In genomic region chr19:36670813-36671212, GRCm38 (mm10) we compare ENCODE assay signal across 14 mouse cellular contexts.
DNase-seq lines count a peak whose midpoint lies in the region; ATAC-seq and TF ChIP-seq lines count a peak whose summit lies in the region.
"Had no signal": no experiment of that assay in that cellular context is flagged by ENCODE, and none has a peak within 500 bp of the region (broad histone marks: within the 10 kb centered on the region; RNA-seq: fewer than 3 reads in every experiment).

No protein-coding gene starts in this region.

- peak; percentile 29; the same call in 1 of the 2 replicates for ATAC-seq in liver, embryonic 13.5 days (ENCODE audit: low read depth)
- no peak; the same call in 1 of the 2 replicates for ATAC-seq in liver, embryonic 11.5 days (replicated peaks; ENCODE audit: low FRiP score)
- ATAC-seq in embryonic facial prominence, embryonic 12.5 days (ENCODE audit: insufficient number of reproducible peaks, insufficient read depth, low FRiP score, low TSS enrichment), result no peak
- 0 out of 2 replicates have a peak, but pooled peaks have one; percentile 33 for ATAC-seq in liver, embryonic 14.5 days (ENCODE audit: insufficient read depth)
- ATAC-seq in megakaryocyte progenitor cell, adult 5-6 weeks (replicated peaks; ENCODE audit: poor library complexity), result no peak
- ATAC-seq: inflammation-experienced regulatory T-cells, adult 6 months had no signal

- no peaks in the 10 kb centered on the region for H3K36me3 ChIP-seq in heart, embryonic 10.5 days
- H3K36me3 ChIP-seq in liver, embryonic 13.5 days, result no peaks in the 10 kb centered on the region
- H3K36me3 ChIP-seq in liver, embryonic 11.5 days (ENCODE audit: control insufficient read depth, insufficient read depth, low read length), result no peaks in the 10 kb centered on the region
- no peaks in the 10 kb centered on the region for H3K36me3 ChIP-seq in embryonic facial prominence, embryonic 12.5 days
- no peaks in the 10 kb centered on the region for H3K36me3 ChIP-seq in liver, embryonic 14.5 days (replicated peaks; ENCODE audit: control insufficient read depth, insufficient read depth, low read depth)
- H3K36me3 ChIP-seq: hindbrain, embryonic 12.5 days; midbrain, embryonic 15.5 days had no signal

- TF ChIP-seq CTCF in liver, embryonic 14.5 days (IDR thresholded peaks at IDR 0.05; ENCODE audit: low read depth), result no peak

- H3K4me1 ChIP-seq in heart, embryonic 10.5 days, result peaks cover 52% of the 10 kb centered on the region
- H3K4me1 ChIP-seq in liver, embryonic 13.5 days (replicated peaks), result no peaks in the 10 kb centered on the region
- no peaks in the 10 kb centered on the region for H3K4me1 ChIP-seq in liver, embryonic 11.5 days (replicated peaks; ENCODE audit: control insufficient read depth, insufficient read depth, low read length)
- H3K4me1 ChIP-seq in embryonic facial prominence, embryonic 12.5 days, result peaks cover 14% of the 10 kb centered on the region
- H3K4me1 ChIP-seq in liver, embryonic 14.5 days (replicated peaks; ENCODE audit: control insufficient read depth in 2 of 2, insufficient read depth in 2 of 2, low read length in 1 of 2), result no peaks in the 10 kb centered on the region
- H3K4me1 ChIP-seq: midbrain, embryonic 15.5 days had no signal

- no peak for TF ChIP-seq EP300 in liver, embryonic 14.5 days (IDR thresholded peaks at IDR 0.05; ENCODE audit: low read depth)

- H3K9ac ChIP-seq in liver, embryonic 13.5 days, result no peak overlapping the region
- H3K9ac ChIP-seq in liver, embryonic 11.5 days (ENCODE audit: low read depth, low read length), result no peak overlapping the region
- H3K9ac ChIP-seq in embryonic facial prominence, embryonic 12.5 days, result no peak overlapping the region
- no peak overlapping the region for H3K9ac ChIP-seq in liver, embryonic 14.5 days (replicated peaks)
- H3K9ac ChIP-seq: hindbrain, embryonic 12.5 days; midbrain, embryonic 15.5 days had no signal

- no peak for DNase-seq in heart, embryonic 10.5 days (ENCODE audit: low spot score)
- no peak for DNase-seq in heart, postnatal 4 days
- no peak for DNase-seq in liver, embryonic 13.5 days
- DNase-seq in liver, embryonic 11.5 days (ENCODE audit: low spot score), result no peak
- no peak for DNase-seq in liver, embryonic 14.5 days (ENCODE audit: low read depth in 3 of 3, low spot score in 3 of 3)
- DNase-seq: adrenal gland, postnatal 10 days; cerebellum, adult 2 months; kidney, adult 9 months; lung, adult 18-20 months had no signal

- no peak overlapping the region for H3K4me2 ChIP-seq in liver, embryonic 13.5 days
- H3K4me2 ChIP-seq in liver, embryonic 11.5 days, result no peak overlapping the region
- H3K4me2 ChIP-seq in embryonic facial prominence, embryonic 12.5 days (replicated peaks), result no peak overlapping the region
- no peak overlapping the region for H3K4me2 ChIP-seq in liver, embryonic 14.5 days (ENCODE audit: low read depth)
- H3K4me2 ChIP-seq: hindbrain, embryonic 12.5 days; midbrain, embryonic 15.5 days had no signal

- no peak overlapping the region for H3K4me3 ChIP-seq in heart, embryonic 10.5 days
- H3K4me3 ChIP-seq in liver, embryonic 13.5 days (replicated peaks), result no peak overlapping the region
- H3K4me3 ChIP-seq in liver, embryonic 11.5 days (ENCODE audit: low read depth, low read length), result no peak overlapping the region
- H3K4me3 ChIP-seq in embryonic facial prominence, embryonic 12.5 days, result no peak overlapping the region
- no peak overlapping the region for H3K4me3 ChIP-seq in liver, embryonic 14.5 days (ENCODE audit: insufficient read depth in 1 of 2, low read depth in 2 of 2, low read length in 2 of 2)
- H3K4me3 ChIP-seq: hindbrain, embryonic 12.5 days; midbrain, embryonic 15.5 days had no signal

- peak overlapping the region; percentile 42; the same call in 1 of the 2 replicates for H3K27ac ChIP-seq in heart, embryonic 10.5 days
- no peak overlapping the region for H3K27ac ChIP-seq in liver, embryonic 13.5 days
- H3K27ac ChIP-seq in liver, embryonic 11.5 days (ENCODE audit: low read depth, low read length), result no peak overlapping the region
- peak overlapping the region; percentile 60; the same call in 1 of the 2 replicates for H3K27ac ChIP-seq in embryonic facial prominence, embryonic 12.5 days
- no peak overlapping the region for H3K27ac ChIP-seq in liver, embryonic 14.5 days
- H3K27ac ChIP-seq: midbrain, embryonic 15.5 days had no signal

- WGBS in heart, embryonic 10.5 days, result 63% methylated on average over 7 of the region's 7 CpGs
- WGBS in liver, embryonic 13.5 days (ENCODE audit: insufficient replicate concordance), result 56% methylated on average over 7 of the region's 7 CpGs
- 76% methylated on average over 7 of the region's 7 CpGs for whole genome bisulfite sequencing in liver, embryonic 11.5 days
- 50% methylated on average over 7 of the region's 7 CpGs for WGBS in embryonic facial prominence, embryonic 12.5 days
- 57% methylated on average over 7 of the region's 7 CpGs for WGBS in liver, embryonic 14.5 days (ENCODE audit: insufficient replicate concordance)

- H3K9me3 ChIP-seq in heart, embryonic 10.5 days, result no peaks in the 10 kb centered on the region
- H3K9me3 ChIP-seq in liver, embryonic 13.5 days (replicated peaks), result no peaks in the 10 kb centered on the region
- no peaks in the 10 kb centered on the region for H3K9me3 ChIP-seq in liver, embryonic 11.5 days (ENCODE audit: control insufficient read depth, low read length)
- no peaks in the 10 kb centered on the region for H3K9me3 ChIP-seq in embryonic facial prominence, embryonic 12.5 days
- no peaks in the 10 kb centered on the region for H3K9me3 ChIP-seq in liver, embryonic 14.5 days (ENCODE audit: control insufficient read depth, low read length)
- H3K9me3 ChIP-seq: hindbrain, embryonic 12.5 days; midbrain, embryonic 15.5 days had no signal

- H3K27me3 ChIP-seq in heart, embryonic 10.5 days (ENCODE audit: insufficient read depth, poor library complexity, severe bottlenecking), result no peaks in the 10 kb centered on the region
- no peaks in the 10 kb centered on the region for H3K27me3 ChIP-seq in liver, embryonic 13.5 days
- no peaks in the 10 kb centered on the region for H3K27me3 ChIP-seq in liver, embryonic 11.5 days (replicated peaks; ENCODE audit: control insufficient read depth, insufficient read depth, low read length)
- no peaks in the 10 kb centered on the region for H3K27me3 ChIP-seq in embryonic facial prominence, embryonic 12.5 days
- no peaks in the 10 kb centered on the region for H3K27me3 ChIP-seq in liver, embryonic 14.5 days (ENCODE audit: control insufficient read depth, insufficient read depth, low read length)
- H3K27me3 ChIP-seq: hindbrain, embryonic 12.5 days; midbrain, embryonic 15.5 days had no signal

Comparison
In these comparisons a context has a peak if more than half of its experiments do, and no peak if none do; other contexts are left out.
1. ATAC-seq: peak in liver, embryonic 13.5 days (single experiment) and liver, embryonic 14.5 days (single experiment); none in liver, embryonic 11.5 days (single experiment), embryonic facial prominence, embryonic 12.5 days (single experiment) and megakaryocyte progenitor cell, adult 5-6 weeks (single experiment).
2. H3K27ac ChIP-seq: peak in heart, embryonic 10.5 days (single experiment) and embryonic facial prominence, embryonic 12.5 days (single experiment); none in liver, embryonic 13.5 days (single experiment), liver, embryonic 11.5 days (single experiment) and liver, embryonic 14.5 days (single experiment).